Mouse (Mus musculus): ENCODE results near the gene Gm20917.
"Not testable (repeated sequence)": the region's sequence is repeated elsewhere in the genome, so short reads cannot be mapped to it uniquely, and the experiment has no call there.

Gene Gm20917

GRCm38 (mm10) chrY:79151022-79151421 lies at the start of gene Gm20917:
Gm20917 (minus strand) TSS chrY:79151122.
- in situ Hi-C loops (cut with MboI, MseI) = not testable (repeated sequence)
